Mouse (Mus musculus) heart, postnatal 0 days (tissue): ENCODE data around the gene Nos1ap. TPM values are rescaled to one million over a fixed set of nuclear protein-coding genes. Genes with fewer than 3 reads are reported as not detected.

ENCODE experiments used
- ATAC-seq: fragments of 200-750 bp; cut with Nextera tagmentation; 2 replicates; pipeline ENCODE4 v1.8.0; 2017; ENCODE audit warnings: low read depth, moderate number of reproducible peaks, moderate library complexity; ENCODE audit not compliant: insufficient read depth
- DNase-seq: peaks from one replicate; pipeline ENCODE4 v3.0.0-alpha.2; 2016; ENCODE audit warnings: low spot score
- H3K27ac ChIP-seq: fragments of 300-500 bp; sonication (generic); 2 replicates; pipeline ENCODE4 v1.5.1; 2014; ENCODE audit warnings: low read depth, mild to moderate bottlenecking
- H3K27me3 ChIP-seq: fragments of 300-500 bp; sonication (generic); 2 replicates; pipeline ENCODE4 v1.6.1; 2014; ENCODE audit warnings: low read length, mixed read lengths; ENCODE audit not compliant: control insufficient read depth, insufficient read depth
- H3K36me3 ChIP-seq: fragments of 300-500 bp; sonication (generic); replicated peaks from 2 replicates; pipeline ENCODE4 v1.6.1; 2014; ENCODE audit warnings: low read length, mixed read lengths; ENCODE audit not compliant: control insufficient read depth, insufficient read depth
- H3K4me1 ChIP-seq: fragments of 300-500 bp; sonication (generic); 2 replicates; pipeline ENCODE4 v1.6.1; 2014; ENCODE audit warnings: antibody characterized with exemption; ENCODE audit not compliant: control insufficient read depth, insufficient read depth
- H3K4me2 ChIP-seq: fragments of 300-500 bp; sonication (generic); 2 replicates; pipeline ENCODE4 v1.6.1; 2014; ENCODE audit warnings: low read depth, mild to moderate bottlenecking, low read length, moderate library complexity
- H3K4me3 ChIP-seq: fragments of 300-500 bp; sonication (generic); 2 replicates; pipeline ENCODE4 v1.5.1; 2014; ENCODE audit warnings: low read depth, low read length
- H3K9ac ChIP-seq: fragments of 300-500 bp; sonication (generic); replicated peaks from 2 replicates; pipeline ENCODE4 v1.6.1; 2014; ENCODE audit warnings: low read depth, low read length, mixed read lengths
- H3K9me3 ChIP-seq: fragments of 300-500 bp; sonication (generic); replicated peaks from 2 replicates; pipeline ENCODE4 v1.6.1; 2016; ENCODE audit warnings: low read length; ENCODE audit not compliant: control insufficient read depth
- CTCF ChIP-seq: IDR thresholded peaks from 2 replicates; pipeline ENCODE4 v1.5.1; 2016; ENCODE audit warnings: antibody characterized with exemption, control low read depth, low read depth
- EP300 ChIP-seq: IDR thresholded peaks from 2 replicates; pipeline ENCODE4 v1.6.1; 2016; ENCODE audit warnings: antibody characterized with exemption, low read depth
- WGBS: fragments of 180-500 bp; shearing (Covaris S2); extraction: QIAGEN DNeasy Blood & Tissue Kit; methylation state at CpG from one replicate; pipeline ENCODE4 v1.1.7; 2014; 5-methylcytosine and 5-hydroxymethylcytosine counted together
- polyA plus RNA-seq: library from polyadenylated mRNA; unstranded; fragments of >200 nt; fragmentation: Nextera tagmentation; extraction: Ambion mirVana; gene quantifications from 2 replicates; pipeline ENCODE4 v1.2.1, GENCODE M21; 2015
- total RNA-seq: library from RNA; depleted of rRNA; stranded (reverse); fragments of >200 nt; gene quantifications from 2 replicates; pipeline ENCODE4 v1.2.3, GENCODE M21; 2014; ENCODE audit warnings: low replicate concordance

The Nos1ap gene
- total and polyA plus RNA-seq, 2 experiments from 2014 or later, result 0.99 to 10.3 TPM

- peak; percentile 56; the same call in 1 of the 2 replicates for ATAC-seq
- TF ChIP-seq CTCF (no peak), EP300 (no peak)
- DNase-seq, result no peak
- Histone ChIP-seq H3K27ac (no peak overlapping the region), H3K4me3 (no peak overlapping the region), H3K9ac (no peak overlapping the region), H3K4me2 (no peak overlapping the region), H3K36me3 (no peaks in the 10 kb centered on the region), H3K4me1 (peaks cover 38% of the 10 kb centered on the region), H3K27me3 (no peaks in the 10 kb centered on the region), H3K9me3 (no peaks in the 10 kb centered on the region)
- WGBS, result 23% methylated on average over 3 of the region's 3 CpGs
These were observed 110.2 kb downstream of the Nos1ap start for GRCm38 (mm10) chr1:170479458-170479798.

DNA sequence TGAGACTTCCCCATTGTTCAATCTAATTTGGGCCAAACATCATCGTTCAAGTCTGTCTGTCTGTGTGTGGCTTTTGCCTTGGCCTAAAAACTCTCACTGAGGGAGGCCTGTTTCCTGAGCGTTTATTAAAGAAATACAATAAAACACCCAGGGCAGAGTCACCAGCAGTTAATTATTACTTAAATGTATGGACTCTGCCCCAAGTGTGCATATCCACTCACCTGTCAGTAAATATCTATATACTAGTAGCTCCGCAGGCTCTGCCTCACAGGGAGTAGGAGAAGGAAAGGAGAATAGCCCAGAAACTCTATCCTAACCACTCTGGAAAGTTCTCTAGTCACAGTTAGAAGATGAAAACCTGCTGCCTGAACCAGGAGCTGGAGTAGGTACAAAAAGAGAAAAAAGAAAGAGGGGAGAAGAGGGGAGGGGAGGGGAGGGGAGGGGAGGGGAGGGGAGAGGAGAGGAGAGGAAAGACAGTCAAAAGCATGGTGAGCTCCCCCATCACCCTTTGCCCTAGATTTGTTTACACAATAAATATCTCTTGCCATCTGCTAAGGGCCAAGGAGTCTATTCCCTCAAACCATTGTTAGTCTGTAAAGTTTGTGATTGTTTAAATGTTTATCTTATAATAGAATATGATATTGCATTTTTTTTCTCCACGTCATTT is 110.7 kb downstream of the Nos1ap start:
- TF ChIP-seq CTCF, result no peak
- no peak for TF ChIP-seq EP300

DNA sequence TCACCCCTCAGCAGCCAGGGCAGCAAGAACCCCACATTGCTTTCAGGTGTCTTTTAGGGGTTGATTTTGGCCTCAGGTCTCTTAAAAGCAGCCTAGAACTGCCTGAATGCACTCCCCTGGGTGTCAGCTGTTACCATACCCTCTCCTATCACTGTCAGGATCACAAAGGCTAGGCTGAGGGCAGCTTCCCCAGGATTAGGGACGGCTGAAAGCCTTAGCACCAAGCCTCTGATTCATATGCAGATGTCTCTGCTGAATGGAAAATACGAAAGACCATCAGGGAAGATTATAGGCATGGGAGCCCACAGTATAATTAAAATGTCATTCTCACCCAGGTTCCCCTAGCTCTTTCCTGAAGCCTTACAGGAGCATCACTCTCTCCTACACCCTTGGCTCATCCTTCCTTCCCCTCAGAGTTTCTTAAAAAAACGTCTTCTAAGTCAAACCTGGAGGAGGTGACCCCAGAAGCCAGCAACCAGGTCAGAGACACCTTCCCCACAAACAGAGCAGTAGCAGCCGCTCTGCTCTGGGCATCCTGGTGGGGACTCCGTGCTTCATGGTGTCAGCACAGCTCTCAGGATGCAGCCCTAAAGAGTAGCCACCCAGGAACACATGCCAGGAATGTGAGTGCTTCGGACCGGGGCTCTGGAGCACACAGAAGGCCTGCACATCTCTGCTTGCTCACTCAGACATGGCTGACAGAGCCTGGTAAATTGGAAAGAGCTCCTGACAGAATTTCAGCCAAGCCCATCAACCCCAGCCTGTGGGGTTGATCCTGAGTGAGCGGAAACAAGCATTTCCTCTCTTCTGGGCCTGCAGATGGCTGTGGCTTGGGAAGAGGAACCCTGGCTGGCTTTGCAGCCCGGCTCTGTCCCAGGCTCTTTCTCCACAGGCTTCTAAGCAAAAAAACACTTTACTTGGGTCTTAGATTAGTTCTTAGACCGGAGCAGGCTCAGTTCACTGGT is 111.7 kb downstream of the Nos1ap start:
- Histone ChIP-seq H3K27ac (peak overlapping the region; percentile 12), H3K4me2 (no peak overlapping the region), H3K36me3 (no peaks in the 10 kb centered on the region), H3K27me3 (no peaks in the 10 kb centered on the region), H3K9me3 (no peaks in the 10 kb centered on the region), H3K9ac (0 out of 2 replicates have a peak overlapping the region, but pooled peaks have one; percentile 8), H3K4me1 (peaks cover 35% of the 10 kb centered on the region), H3K4me3 (no peak overlapping the region)
- WGBS, result 32% methylated on average over 10 of the region's 10 CpGs
- ATAC-seq, result peak; percentile 56
- DNase-seq, result no peak
- TF ChIP-seq EP300, result no peak
- TF ChIP-seq CTCF, result no peak

More for the DNA sequence above, 110.7 kb downstream of the Nos1ap start:
- H3K27me3 ChIP-seq, result no peaks in the 10 kb centered on the region
- H3K4me3 ChIP-seq, result no peak overlapping the region
- no peaks in the 10 kb centered on the region for H3K36me3 ChIP-seq
- no peak for DNase-seq
- 0 out of 2 replicates have a peak overlapping the region, but pooled peaks have one; percentile 12 for H3K27ac ChIP-seq
- no peak overlapping the region for H3K9ac ChIP-seq
- H3K4me2 ChIP-seq, result no peak overlapping the region
- H3K9me3 ChIP-seq, result no peaks in the 10 kb centered on the region
- no peak for ATAC-seq
- peaks cover 38% of the 10 kb centered on the region for H3K4me1 ChIP-seq
- 68% methylated on average over 4 of the region's 4 CpGs for WGBS

DNA sequence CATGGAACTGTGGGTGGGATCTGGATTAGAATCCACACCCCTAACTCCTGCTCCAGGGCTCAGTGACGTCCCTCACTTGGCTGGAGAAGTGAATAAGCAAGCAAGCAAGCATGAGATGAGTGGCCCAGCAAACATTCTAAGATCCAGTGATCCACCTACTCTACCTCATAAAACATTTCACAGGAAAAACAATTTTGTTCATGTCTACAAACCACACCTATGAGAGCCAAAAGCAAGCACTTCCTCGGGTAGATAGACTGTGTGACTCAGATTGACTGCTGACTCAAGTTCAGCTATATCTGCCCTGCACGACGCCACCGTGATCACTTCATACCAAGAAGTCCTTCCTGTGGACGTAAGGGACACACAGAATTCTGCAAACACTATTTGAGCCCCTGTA is 116.2 kb downstream of the Nos1ap start:
- H3K27ac ChIP-seq, result no peak overlapping the region
- ATAC-seq, result no peak
- no peak for DNase-seq
- H3K4me3 ChIP-seq, result no peak overlapping the region
- no peaks in the 10 kb centered on the region for H3K36me3 ChIP-seq
- H3K4me1 ChIP-seq, result peaks cover 9% of the 10 kb centered on the region; the same call in 1 of the 2 replicates
- no peaks in the 10 kb centered on the region for H3K27me3 ChIP-seq
- H3K4me2 ChIP-seq, result no peak overlapping the region
- H3K9me3 ChIP-seq, result no peaks in the 10 kb centered on the region
- TF ChIP-seq EP300, result no peak
- no peak for TF ChIP-seq CTCF
- no peak overlapping the region for H3K9ac ChIP-seq
- 64% methylated on average over 6 of the region's 6 CpGs for WGBS

- no peaks in the 10 kb centered on the region for H3K9me3 ChIP-seq
- H3K9ac ChIP-seq, result no peak overlapping the region
- TF ChIP-seq CTCF (no peak), EP300 (no peak)
- H3K4me3 ChIP-seq, result no peak overlapping the region
- H3K27me3 ChIP-seq, result no peaks in the 10 kb centered on the region
- H3K4me1 ChIP-seq, result peaks cover 3% of the 10 kb centered on the region; the same call in 1 of the 2 replicates
- H3K36me3 ChIP-seq, result no peaks in the 10 kb centered on the region
- H3K4me2 ChIP-seq, result no peak overlapping the region
- no peak for DNase-seq
- H3K27ac ChIP-seq, result no peak overlapping the region
- no peak for ATAC-seq
These were observed 116.8 kb downstream of the Nos1ap start for GRCm38 (mm10) chr1:170472861-170473260.
